Mouse (Mus musculus) liver, postnatal 0 days (tissue): ENCODE data around the gene Kpna3.
A peak's percentile ranks its signal among the peaks of the same experiment; 100 is the strongest.

Experiments
- CTCF ChIP-seq: sonication (generic); IDR thresholded peaks from 2 replicates; pipeline ENCODE4 v1.5.1; 2016; ENCODE audit warnings: antibody characterized with exemption, low read depth
- EP300 ChIP-seq: IDR thresholded peaks from 2 replicates; pipeline ENCODE4 v1.6.1; 2016; ENCODE audit warnings: antibody characterized with exemption, low read depth, mild to moderate bottlenecking

DNA sequence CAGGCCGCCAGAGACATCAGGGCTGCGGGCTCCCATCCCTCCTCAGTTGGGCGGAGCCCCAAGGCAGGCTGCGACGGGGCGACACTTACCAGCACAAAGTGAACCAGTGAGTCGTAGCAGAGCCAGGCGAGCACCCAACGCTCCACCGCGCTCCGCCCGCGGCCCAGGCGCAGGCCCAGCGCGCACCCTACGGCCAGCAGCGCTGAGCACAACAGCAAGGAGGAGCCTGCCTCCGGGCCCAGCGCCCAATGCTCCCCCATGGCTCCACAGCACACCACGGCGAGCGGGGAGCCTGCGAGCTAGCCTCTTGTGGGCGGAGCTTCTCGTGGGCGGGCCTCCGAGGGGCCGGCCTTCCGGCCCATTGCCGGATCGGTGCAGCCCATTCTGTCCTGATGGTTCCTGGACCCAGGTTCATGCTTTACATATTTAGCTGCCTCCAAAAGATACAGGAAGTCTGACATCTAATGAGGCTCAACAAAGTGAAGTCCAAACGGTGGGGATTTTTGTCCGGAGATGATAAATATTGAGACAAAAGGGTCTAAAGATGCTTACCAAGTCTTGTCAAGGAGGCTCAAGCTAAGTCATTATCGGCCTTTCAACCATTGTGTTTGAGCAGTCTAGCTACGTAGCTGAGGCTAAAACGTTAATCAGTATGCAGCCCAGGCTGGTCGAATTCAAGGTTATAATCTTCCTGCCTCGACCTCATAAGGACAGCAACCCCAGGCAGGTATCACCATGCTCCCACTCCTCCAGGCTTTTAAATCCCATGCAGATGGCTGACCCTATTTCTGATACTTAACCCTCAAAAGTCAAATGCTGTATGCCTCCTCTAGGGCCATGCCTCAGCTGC is 79.3 kb downstream of the Kpna3 start, which contains the start of gene Ebpl:
- TF ChIP-seq EP300 (no peak), CTCF (peak; percentile 16; the same call in 1 of the 2 replicates)
